Mouse (Mus musculus) brain, embryonic 14.5 days (tissue): ENCODE data around the gene Tspo. TPM values are rescaled to one million over a fixed set of nuclear protein-coding genes. Genes with fewer than 3 reads are reported as not detected.
A peak's percentile ranks its signal among the peaks of the same experiment; 100 is the strongest.

Experiments used
- DNase-seq: peaks from one replicate; pipeline ENCODE4 v3.0.0-alpha.2; 2011; ENCODE audit warnings: low read depth
- CTCF ChIP-seq: fragments of 200-500 bp; IDR thresholded peaks from 2 replicates; pipeline ENCODE4 v1.5.1; 2012; ENCODE audit warnings: inconsistent platforms, mild to moderate bottlenecking, moderate library complexity, borderline replicate concordance; ENCODE audit not compliant: insufficient read depth, insufficient read length; ENCODE audit errors: extremely low read depth
- POLR2A ChIP-seq: fragments of 200-500 bp; IDR thresholded peaks from 2 replicates; pipeline ENCODE4 v1.6.1; 2012; ENCODE audit warnings: mild to moderate bottlenecking, inconsistent platforms, borderline replicate concordance; ENCODE audit not compliant: poor library complexity, insufficient read depth, insufficient read length, severe bottlenecking; ENCODE audit errors: extremely low read depth
- polyA plus RNA-seq: library from polyadenylated mRNA; depleted of rRNA; stranded (reverse); fragments of >200 nt; gene quantifications from 2 replicates; pipeline ENCODE4 v1.2.3, GENCODE M21; 2012

Tspo gene
- polyA plus RNA-seq, 1 experiment = 7.1 TPM

GRCm38 (mm10) chr15:83592260-83593188 is 29.1 kb downstream of the Tspo start:
- no peak for DNase-seq
- TF ChIP-seq POLR2A = no peak
- TF ChIP-seq CTCF = no peak

- TF ChIP-seq POLR2A (no peak), CTCF (no peak)
- DNase-seq = no peak
Measured at GRCm38 (mm10) chr15:83593189-83593585, 29.8 kb downstream of the Tspo start.

- TF ChIP-seq CTCF (no peak), POLR2A (no peak)
- peak; percentile 32 for DNase-seq
Measured at GRCm38 (mm10) chr15:83593702-83594512, 30.5 kb downstream of the Tspo start.

GRCm38 (mm10) chr15:83594513-83595363 is 31.3 kb downstream of the Tspo start, which contains the start of gene Ttll12:
Gene Ttll12 (minus strand): TSS chr15:83595157.
- DNase-seq = peak; percentile 99
- TF ChIP-seq POLR2A (peak; percentile 71), CTCF (0 out of 2 replicates have a peak, but pooled peaks have one; percentile 11)

- DNase-seq = no peak
Measured at GRCm38 (mm10) chr15:83595364-83595711, 31.9 kb downstream of the Tspo start.

GRCm38 (mm10) chr15:83596833-83597232 is 33.4 kb downstream of the Tspo start:
- TF ChIP-seq POLR2A (no peak), CTCF (no peak)

More at GRCm38 (mm10) chr15:83595364-83595711, 31.9 kb downstream of the Tspo start:
- TF ChIP-seq CTCF = no peak
- TF ChIP-seq POLR2A = no peak

GRCm38 (mm10) chr15:83601185-83601584 is 37.8 kb downstream of the Tspo start:
- no peak for TF ChIP-seq POLR2A
- no peak for TF ChIP-seq CTCF
- DNase-seq = no peak

More at GRCm38 (mm10) chr15:83596833-83597232, 33.4 kb downstream of the Tspo start:
- no peak for DNase-seq

GRCm38 (mm10) chr15:83602372-83603045 is 39.1 kb downstream of the Tspo start:
- peak; percentile 8 for DNase-seq
- TF ChIP-seq POLR2A (no peak), CTCF (no peak)

- no peak for DNase-seq
- no peak for TF ChIP-seq CTCF
- no peak for TF ChIP-seq POLR2A
Measured at GRCm38 (mm10) chr15:83603046-83603396, 39.6 kb downstream of the Tspo start.

GRCm38 (mm10) chr15:83603426-83603825 is 40.0 kb downstream of the Tspo start:
- no peak for TF ChIP-seq CTCF
- TF ChIP-seq POLR2A = no peak
- no peak for DNase-seq

- DNase-seq = no peak
- no peak for TF ChIP-seq CTCF
- TF ChIP-seq POLR2A = no peak
Measured at GRCm38 (mm10) chr15:83606216-83606615, 42.8 kb downstream of the Tspo start.

- no peak for TF ChIP-seq POLR2A
- no peak for TF ChIP-seq CTCF
- no peak for DNase-seq
Measured at GRCm38 (mm10) chr15:83606700-83607099, 43.3 kb downstream of the Tspo start.
